Mouse (Mus musculus) T-cell, adult 2 months (primary cell): ENCODE measurements at regions not wholly inside any gene's neighbourhood (a gene's known extent, or its start where the extent isn't known, plus 50 kb on each side); places are given as distances from the start of the nearest gene placed in this dataset.

Source experiments
- DNase-seq: peaks from one replicate; pipeline ENCODE4 v3.0.0; 2022; ENCODE audit warnings: low spot score

DNA sequence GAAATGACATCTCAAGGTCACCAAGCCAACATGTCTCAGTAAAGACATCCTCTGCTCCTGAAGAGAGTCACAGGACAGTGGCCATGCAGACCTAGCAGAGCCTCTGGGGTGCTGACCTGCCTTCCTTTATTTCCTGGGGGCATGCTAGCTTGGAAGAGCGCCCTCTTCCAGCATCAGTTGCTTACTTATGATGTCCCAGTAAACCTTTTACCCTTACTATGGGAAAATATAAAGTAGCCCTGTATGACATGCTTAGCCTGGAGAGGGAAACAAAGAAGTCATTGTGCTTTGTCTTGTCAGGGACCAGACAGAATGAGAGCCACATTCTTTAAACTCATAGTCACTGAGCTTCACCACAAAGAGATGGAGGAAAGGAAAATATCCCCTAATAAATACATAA lies 82.9 kb downstream of the Postn start:
- no peak for DNase-seq

GRCm38 (mm10) chr3:54446889-54447288 lies 86.0 kb downstream of the Postn start:
- no peak for DNase-seq

- DNase-seq = no peak
Measured at GRCm38 (mm10) chr3:54457416-54457815, 96.5 kb downstream of the Postn start.

GRCm38 (mm10) chr3:54461366-54461765 lies 100.5 kb downstream of the Postn start:
- DNase-seq = no peak

GRCm38 (mm10) chr3:54466097-54466496 lies 105.2 kb downstream of the Postn start:
- no peak for DNase-seq

DNA sequence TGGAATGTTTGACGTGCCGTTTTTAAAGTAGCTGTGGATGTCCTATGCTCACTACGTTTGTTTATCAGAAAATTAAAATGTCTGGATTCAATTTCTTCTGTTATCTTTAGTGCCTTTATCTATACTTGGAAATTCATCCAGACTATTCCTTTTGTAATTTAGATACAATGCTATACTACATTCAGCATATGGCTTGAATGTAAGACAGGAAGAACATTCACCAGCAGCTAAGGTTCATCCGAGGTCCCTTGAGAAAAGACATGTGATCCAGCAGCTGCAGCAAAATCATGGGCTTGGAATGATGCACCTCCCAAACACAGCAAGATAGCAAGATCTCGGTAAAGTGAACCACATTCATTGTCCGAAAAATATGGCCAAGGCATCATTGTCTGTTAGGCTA lies 113.3 kb downstream of the Postn start:
- DNase-seq = no peak

- no peak for DNase-seq
Measured at GRCm38 (mm10) chr3:54475879-54476278, 115.0 kb downstream of the Postn start.

GRCm38 (mm10) chr3:54477986-54478385 lies 117.1 kb downstream of the Postn start:
- no peak for DNase-seq

GRCm38 (mm10) chr3:54480251-54480650 lies 119.3 kb downstream of the Postn start:
- DNase-seq = no peak

GRCm38 (mm10) chr3:54487346-54487745 lies 126.4 kb downstream of the Postn start:
- DNase-seq = no peak

GRCm38 (mm10) chr3:54487844-54488243 lies 126.9 kb downstream of the Postn start:
- no peak for DNase-seq

- no peak for DNase-seq
Measured at GRCm38 (mm10) chr3:54490249-54490900, 129.5 kb downstream of the Postn start.

DNA sequence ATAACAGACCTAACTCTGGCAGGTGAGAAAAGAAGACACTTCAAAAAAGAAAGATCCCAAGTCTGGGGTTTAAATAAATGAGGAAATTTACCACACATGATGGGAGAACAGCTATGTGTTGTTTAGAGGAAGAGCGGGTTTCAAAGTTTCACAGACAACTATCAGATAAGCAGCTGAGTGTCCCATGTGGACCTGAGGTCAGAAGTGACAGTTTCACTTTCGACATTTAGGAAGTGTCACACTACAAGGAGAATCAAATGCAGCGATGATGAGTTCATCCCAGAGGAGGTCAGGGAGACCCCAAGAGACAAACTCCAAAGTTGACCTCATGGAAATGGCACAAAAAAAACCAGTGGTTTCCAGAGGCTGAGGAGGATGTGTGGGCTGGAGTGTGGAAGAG lies 132.7 kb downstream of the Postn start:
- no peak for DNase-seq

DNA sequence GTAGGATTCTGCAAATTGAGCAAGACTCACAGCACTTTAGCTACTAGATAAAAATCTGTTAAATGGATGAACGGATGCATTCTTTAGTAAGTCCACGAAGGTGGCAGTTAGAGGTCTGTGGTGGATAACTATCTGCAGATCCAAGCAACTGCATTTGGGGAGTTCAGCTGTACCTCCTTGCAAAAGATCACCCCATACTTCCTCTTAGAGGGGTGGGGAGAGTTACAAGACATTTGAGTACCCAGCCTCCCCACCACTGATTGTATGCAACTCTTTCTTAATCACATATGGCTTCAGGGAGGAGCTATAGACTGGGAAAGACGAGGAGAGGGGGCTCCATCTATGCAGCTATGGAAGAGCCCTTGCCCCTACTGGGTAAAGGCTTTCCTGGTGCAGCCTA lies 144.1 kb downstream of the Postn start:
- no peak for DNase-seq

- no peak for DNase-seq
Measured at GRCm38 (mm10) chr3:54507575-54507974, 146.7 kb downstream of the Postn start.

DNA sequence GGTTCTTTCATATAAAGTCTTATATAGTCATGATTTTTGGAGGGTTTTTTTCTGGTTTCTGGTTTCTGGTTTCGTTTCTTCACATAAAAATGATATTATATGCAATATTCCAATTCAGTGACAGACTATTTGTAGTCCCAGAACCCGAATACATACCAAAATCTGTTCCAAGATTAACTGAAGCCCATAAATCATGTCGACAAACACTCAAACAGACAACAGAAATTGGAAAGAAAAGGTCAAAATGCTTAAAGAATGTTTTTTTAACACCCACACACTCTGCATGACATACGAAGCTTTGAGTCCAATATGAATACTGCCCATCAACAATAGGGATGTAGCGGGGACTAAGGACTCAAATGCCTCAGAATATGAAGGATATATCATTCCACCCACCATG lies 148.0 kb downstream of the Postn start:
- DNase-seq = no peak

DNA sequence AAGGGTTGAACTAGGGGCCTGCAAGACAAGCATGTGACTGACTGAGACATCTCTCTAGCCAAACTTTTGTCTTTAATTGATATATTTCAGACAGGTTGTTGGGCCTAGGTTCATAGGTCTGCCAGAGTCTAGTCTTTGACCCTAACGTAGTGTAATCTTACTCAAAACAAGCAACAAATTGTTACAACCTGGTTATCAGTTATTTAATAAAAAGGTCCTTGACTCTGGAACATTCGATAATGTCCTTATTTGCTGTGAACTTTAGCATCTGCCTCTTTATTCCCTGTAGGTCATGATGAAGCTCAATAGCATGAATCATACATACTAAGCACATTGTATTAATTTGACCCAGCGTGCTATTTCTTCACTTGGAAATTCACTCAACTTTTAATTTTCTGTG lies 156.3 kb downstream of the Postn start:
- DNase-seq = no peak

DNA sequence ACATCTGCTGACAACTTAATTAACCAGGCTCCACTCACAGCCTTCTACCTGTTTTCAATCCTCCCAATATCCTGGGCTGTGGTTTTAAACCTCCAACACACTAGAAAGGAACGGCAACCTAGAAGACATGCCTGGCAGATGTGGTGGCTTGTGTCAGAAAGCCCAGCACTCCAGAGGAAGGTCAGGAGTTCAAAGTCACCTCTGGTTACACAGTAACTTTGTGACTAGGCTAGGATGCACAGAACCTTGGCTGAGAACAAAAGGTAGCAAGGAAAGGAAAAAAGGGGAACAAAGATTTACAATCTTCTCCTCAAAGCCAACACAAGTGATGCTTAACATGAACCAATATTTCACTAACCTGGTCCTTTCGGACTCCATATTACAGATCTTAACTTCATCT lies 161.8 kb downstream of the Postn start:
- DNase-seq = no peak

GRCm38 (mm10) chr3:54526618-54527017 lies 165.7 kb downstream of the Postn start:
- no peak for DNase-seq

DNA sequence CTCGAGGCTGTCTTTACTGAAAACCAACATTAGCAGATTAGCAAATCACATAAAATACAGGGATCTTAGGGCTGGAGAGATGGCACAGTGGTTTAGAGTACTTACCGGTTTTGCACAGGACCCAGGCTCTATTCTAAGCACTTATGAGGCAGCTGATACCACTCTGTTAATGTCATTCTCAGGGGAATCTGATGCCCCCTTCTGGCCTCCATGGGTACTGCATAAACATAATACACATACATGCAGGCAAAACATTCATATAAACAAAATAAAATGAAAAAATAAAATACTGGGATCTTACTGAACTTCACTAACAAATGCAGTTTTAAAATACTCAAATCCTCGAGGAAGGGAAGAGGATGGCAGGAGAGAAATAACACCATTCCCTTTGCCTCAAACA lies 164.3 kb upstream of the Supt20 start:
- no peak for DNase-seq

GRCm38 (mm10) chr3:54530251-54530650 lies 162.4 kb upstream of the Supt20 start:
- no peak for DNase-seq

GRCm38 (mm10) chr3:54535361-54535760 lies 157.2 kb upstream of the Supt20 start:
- no peak for DNase-seq

GRCm38 (mm10) chr3:54538055-54538454 lies 154.6 kb upstream of the Supt20 start:
- no peak for DNase-seq

DNA sequence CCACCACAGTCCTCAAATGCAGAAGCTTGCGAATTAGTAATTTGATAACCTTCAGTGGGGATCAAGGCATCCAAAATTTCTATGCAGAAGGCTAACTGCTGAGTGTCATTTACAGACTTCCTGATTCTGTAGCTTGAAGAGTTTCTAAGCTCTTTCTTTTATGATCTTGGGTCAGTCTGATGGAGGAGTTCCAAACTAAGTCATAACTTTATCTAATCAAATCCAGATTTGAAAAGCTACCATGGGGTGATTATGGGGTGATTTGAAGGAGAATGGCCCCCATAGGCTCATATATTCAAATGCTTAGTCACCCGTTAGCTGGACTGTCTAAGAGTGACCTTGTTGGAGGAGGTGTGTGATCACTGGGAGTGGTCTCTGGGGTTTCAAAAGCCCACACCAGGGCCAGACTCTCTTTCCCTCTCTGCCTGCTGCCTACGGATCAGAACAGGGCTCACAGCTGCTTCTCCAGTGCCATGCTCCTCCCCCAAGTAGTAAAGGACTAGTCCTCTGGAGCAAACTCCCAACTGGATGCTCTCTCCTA lies 152.0 kb upstream of the Supt20 start:
- DNase-seq = no peak
